Mouse (Mus musculus) right cerebral cortex, postnatal 25 days (tissue): ENCODE measurements around the gene Cpm.
"Not testable (repeated sequence)": the region's sequence is repeated elsewhere in the genome, so short reads cannot be mapped to it uniquely, and the experiment has no call there.

ENCODE experiments used
- DNase-seq: peaks from one replicate; pipeline ENCODE4 v3.0.0; 2022

The Cpm gene

DNA sequence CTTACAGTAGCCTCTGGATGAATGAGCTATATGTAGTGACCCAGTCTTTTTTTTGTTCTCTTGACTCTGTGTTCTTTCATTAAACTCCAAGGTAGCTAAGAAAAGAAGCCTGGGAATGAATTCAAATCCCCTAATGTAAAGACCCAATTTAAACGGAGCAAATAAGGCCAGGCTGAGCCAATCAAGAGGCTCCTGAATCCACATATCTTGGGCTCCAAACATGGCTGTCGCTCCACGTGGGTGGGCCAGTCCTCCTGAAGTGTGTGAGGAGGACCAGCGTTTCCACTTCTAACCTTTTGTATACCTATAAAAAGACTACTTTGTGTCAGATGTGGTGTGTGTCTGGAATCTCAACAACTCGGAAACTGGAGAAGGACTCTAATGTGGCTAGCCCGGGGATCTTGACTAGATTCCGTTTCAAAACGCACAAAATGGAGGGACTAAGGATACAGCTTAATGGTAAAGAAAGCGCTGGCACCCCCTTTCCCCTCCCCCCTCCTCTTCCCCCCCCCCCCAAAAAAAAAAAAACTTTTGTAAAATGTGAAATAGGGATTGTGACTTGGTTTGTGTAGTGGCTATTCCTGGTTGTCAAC lies 98.3 kb downstream of the Cpm start:
- DNase-seq: no peak

DNA sequence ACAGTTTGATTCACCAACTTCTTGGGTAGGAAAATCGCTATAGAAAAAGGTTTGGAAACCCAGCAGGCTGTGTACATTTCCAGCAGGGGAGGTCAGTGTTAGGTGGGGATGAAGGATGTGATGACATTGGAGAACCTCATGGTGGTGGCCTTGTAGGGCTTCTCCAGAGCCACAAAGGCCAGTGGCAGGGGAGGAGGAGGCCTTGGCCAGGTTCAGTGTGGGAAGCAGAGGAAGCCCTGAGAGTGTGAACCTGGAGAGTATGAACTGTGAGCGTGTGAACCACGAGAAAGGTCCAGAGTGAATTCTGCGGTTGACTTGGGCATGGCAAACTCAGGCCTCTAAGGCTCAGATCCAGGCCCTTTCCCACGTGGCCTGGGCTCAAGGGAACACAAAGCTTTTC lies 99.3 kb downstream of the Cpm start:
- no peak for DNase-seq

DNA sequence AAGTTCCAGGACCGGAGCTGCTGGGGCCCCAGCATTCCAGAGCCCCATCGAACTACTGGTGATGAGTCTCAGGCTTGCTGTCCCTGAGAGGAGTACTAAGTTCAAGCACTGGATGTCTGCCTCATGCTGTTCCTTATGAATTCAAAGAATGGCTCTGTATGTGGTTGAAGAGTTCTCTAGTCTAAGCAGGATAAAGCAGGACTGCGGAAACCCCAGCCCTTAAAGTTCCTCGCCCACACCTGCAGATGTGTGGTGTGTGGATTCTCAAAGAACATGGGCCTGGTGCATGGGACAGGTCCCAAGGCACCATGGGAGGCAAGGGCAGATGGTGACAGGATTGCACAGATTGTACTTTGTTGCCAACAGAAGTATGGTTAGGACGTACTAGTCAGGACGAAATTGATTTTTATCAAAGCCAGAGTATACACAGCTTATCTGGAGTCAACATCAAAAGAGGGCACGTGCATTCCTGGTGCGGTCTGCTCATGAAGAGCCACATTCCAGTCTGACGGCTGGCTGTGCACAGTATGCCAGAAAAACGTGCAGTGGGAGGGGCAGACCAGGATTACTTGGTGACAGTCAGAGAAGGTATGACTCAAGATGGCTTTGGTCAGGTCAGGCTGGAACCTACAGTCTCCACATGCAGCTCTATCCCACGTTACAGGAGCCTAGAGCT lies 100.0 kb downstream of the Cpm start:
- no peak for DNase-seq

DNA sequence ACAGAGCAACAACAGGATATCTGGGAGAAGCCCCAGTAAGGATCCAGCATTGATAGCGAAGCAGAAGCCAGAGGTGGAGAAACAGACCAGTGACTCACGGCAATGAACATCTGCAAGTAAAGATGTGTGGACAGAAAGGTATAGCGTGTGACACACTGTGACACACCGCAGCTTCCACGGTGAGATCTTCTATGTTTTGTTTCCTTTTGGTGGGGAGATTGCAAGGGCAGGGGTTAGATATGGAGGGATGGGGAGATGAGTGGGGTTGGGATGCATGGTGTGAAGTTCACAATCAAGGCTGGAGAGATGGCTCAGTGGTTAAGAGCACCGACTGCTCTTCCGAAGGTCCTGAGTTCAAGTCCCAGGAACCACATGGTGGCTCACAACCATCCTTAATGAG lies 100.8 kb downstream of the Cpm start:
- DNase-seq: no peak

DNA sequence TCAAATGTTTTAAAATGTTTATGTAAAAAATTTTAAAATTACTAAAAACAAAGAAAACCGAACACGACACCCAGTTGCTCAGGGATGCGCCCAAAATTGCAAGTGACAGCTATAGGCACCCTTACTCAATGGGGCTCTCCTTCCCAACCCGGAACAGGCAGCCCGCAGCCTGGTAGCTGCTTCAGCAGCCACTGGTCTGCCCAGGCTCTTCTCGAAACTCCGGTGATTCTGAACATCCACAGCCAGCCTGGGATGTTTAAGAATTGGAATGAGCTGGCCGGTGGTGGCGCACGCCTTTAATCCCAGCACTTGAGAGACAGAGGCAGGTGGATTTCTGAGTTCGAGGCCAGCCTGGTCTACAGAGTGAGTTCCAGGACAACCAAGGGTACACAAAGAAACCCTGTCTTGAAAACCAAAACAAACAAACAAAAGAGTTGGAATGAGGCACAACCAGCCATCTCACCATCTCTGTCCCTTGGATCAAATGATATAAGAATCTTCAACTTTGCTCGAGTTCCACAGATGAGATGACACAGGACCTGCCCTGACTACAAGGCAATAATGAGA lies 101.4 kb downstream of the Cpm start:
- no peak for DNase-seq

DNA sequence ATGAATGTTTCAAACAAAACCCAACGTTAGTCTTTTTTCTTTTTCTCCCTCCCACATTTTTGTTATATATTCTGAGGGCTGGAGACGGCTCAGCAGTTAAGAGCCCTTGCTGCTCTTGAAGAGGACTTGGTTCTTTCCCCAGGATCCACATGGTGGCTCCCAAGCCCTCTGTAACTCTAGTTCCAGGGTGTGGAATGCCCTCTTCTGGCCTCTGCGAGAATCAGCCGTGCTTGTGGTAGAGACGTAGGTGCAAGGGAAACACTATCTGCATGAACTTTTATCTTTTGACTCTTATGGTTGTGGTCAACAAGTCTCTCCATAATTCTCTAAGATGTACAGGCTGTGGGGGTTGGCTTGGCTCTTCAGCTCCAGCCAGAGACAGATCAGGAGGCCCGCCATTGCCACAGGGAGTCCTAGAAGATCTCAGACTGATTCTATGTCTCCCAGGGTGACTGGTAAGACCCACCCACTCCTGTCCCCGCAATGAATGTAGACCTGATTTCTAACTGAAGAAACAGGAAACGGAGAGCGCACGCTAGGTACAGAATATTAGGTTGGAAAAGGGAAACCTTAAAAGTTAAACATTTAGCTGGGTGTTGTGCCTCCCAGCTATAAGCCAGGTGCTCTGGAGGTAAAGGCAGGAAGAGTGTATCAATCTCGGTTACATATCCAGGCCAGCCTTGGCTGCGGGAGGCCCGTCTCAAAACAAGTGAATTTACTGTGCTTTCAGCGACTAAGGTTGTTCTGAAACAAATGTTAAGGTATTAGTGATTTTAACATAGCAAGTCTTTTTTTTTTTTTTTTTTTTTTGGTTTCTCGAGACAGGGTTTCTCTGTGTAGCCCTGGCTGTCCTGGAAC lies 102.2 kb downstream of the Cpm start:
- DNase-seq: peak; percentile 14

DNA sequence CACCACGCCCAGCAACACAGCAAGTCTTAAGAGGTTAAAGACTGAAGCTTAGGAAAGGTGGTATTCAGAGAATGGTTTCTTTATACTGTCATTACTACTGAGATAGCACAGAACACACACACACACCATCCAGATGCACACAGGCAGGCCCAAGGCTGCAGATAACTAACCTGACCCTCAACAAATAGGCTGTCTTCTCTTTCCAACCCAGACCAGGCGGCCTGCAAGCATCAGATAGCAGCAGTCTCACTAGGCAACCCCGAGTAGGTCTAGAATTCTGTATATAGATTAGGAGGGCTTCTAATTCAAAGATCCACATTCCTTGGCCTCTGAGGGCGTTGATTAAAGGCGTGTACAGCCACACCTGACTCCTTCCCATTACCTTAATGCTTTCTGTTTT lies 102.9 kb downstream of the Cpm start:
- DNase-seq: no peak

DNA sequence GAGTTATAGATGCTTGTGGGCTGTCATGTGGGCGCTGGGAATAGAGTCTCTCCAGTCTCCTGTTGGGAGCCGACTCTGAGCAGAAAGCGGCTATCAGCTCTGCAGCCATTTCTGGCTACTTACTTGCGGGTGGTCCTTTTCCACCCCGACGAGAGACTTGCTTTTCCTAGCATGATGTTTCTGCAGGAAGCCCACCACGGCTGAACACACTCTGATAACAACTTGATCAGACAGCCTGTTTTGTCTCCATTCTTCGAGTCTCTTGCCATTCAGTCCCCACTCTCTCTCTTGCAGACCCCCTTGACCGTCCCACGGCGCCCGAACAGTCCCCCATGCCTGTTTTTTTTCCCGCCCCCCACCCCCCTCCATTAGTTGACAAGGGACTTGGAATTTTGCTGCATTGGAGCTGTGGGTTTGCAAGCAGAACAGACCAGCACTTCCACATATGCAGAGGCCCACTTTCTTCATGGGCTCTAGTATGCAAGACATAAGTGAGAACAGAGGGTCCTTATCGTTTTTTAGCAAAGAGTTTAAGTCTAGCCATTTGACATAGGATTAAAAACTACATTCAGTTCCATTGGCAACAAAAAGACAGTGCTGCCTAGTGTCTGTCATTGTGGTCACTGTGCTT lies 103.8 kb downstream of the Cpm start:
- DNase-seq: no peak

DNA sequence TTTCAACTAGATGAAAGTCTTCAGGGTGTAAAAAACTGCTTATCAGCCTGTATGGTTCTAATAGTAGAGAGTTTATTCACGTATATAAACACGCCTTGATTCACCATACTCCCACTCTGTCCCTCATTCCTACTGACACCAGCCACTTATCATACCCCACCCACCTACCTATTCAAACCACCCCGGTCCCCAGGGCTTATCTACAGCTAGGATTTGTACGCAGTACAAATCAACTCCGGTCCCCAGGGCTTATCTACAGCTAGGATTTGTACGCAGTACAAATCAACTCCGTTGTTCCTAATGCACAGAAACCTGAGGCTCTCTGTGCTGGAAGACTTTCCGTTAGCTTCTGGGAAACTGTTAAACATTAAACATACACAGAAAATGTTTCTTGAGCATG lies 104.3 kb downstream of the Cpm start:
- not testable (repeated sequence) for DNase-seq

DNA sequence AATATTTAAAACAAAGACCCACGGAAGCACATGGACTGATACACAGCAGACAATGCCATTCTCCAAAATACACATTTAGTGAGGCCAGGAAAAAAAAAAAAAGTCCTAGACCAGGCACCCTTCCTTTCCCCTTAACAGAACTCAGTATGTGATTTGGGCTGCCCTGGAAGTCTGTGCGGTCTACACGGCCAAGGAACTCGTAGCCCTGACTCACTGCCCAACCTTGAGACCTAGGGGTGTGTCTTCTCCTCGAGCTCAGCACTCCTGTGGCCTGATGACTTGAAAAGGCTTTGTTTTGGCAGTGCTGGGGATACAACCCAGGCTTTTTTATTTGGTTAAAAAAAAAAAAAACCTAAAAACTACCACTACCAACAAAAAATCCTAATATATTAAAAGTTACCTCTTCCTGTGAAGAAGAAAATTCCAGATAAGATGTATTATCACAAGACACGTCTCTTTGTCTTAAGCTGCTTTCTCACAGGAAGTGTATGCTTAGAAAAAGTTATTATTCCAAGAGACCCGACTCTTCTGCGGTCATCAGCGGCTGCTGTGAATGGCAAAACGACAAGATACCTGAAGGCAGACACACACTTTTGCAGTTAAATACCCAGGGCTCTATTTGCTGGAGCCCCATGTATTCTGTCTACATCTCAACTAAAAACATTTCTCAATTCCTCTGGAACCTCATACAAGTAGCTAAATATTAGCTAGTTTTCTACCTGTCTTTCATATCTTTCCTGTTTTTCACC lies 105.0 kb downstream of the Cpm start:
- not testable (repeated sequence) for DNase-seq

DNA sequence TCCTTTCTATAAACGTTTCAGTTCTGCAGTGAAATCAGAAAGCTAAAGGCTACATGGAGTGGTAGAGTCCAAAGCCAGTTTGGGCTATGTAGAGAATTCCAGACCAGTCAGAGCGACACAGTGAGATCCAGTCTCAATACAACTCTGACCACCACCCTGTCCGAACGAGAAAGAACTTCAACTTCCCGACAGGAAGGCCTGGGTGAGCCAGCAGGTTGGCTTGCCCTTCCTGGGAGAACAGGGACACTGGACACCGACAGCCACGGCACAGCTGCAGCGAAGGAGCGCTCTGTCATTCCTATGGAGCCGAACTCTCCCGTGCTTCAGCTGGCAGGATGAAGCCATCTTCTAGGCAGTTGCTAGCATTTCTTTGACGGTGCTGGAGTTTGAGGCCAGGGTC lies 106.1 kb downstream of the Cpm start:
- not testable (repeated sequence) for DNase-seq

DNA sequence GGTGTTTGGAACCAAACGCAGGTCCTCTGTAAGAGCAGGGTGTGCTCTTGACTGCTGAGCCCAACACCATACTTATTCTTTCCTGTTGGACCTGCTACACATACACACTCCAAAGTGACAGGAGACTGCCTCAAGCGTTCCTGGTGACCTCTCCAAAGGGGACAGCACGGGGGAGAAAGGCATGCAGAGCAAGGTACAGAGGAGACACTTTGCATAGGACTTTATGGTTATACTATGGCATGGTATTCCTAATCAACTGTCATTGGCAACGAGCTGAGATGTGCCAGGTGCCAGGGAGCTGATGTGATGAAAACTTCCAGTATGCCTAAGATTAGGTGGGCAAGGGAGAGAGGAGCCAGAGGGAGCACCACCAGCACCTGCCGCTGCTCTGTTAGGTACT lies 107.3 kb downstream of the Cpm start:
- no peak for DNase-seq
